Mouse (Mus musculus) testis, postnatal 10 days (tissue): ENCODE data around the gene Ggcx.
"Not testable (repeated sequence)": the region's sequence is repeated elsewhere in the genome, so short reads cannot be mapped to it uniquely, and the experiment has no call there.

Experiments
- DNase-seq: peaks from one replicate; pipeline ENCODE4 v3.0.0; 2021; ENCODE audit warnings: low spot score

Gene Ggcx

GRCm38 (mm10) chr6:72465361-72466157 lies 51.5 kb downstream of the Ggcx start:
- DNase-seq = no peak

- no peak for DNase-seq
Measured at GRCm38 (mm10) chr6:72466171-72466570, 52.1 kb downstream of the Ggcx start.

GRCm38 (mm10) chr6:72473264-72474041 lies 59.3 kb downstream of the Ggcx start:
- no peak for DNase-seq

- no peak for DNase-seq
Measured at GRCm38 (mm10) chr6:72475221-72475985, 61.3 kb downstream of the Ggcx start.

- DNase-seq = no peak
Measured at GRCm38 (mm10) chr6:72476836-72477235, 62.7 kb downstream of the Ggcx start.

GRCm38 (mm10) chr6:72477621-72478020 lies 63.5 kb downstream of the Ggcx start:
- peak; percentile 69 for DNase-seq

GRCm38 (mm10) chr6:72478691-72479090 lies 64.6 kb downstream of the Ggcx start:
- DNase-seq = not testable (repeated sequence)

- no peak for DNase-seq
Measured at GRCm38 (mm10) chr6:72479645-72480421, 65.7 kb downstream of the Ggcx start.

GRCm38 (mm10) chr6:72480422-72480702 lies 66.3 kb downstream of the Ggcx start:
- no peak for DNase-seq
